Mouse (Mus musculus) ovary, adult 18-20 months (tissue): Measurements from ENCODE around the gene Fam83e.

Experiments used
- DNase-seq: peaks from one replicate; pipeline ENCODE4 v3.0.0; 2022; ENCODE audit warnings: low spot score, mixed read lengths

Fam83e gene

DNA sequence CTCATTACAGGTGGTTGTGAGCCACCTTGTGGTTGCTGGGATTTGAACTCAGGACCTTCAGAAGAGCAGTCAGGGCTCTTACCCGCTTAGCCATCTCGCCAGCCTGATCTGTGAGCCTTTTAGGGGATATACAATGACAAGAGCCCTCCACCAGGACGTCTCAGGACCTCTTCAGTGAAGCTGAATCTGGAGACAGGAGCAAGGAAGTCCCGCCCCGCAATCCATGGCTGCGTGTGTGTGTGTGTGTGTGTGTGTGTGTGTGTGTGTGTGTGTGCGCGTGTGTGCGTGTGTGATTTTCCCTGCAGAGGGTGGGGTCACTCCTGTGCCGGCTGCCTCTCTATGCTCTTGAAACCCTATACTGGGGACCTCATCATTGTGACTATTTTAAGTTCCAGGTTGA lies 18.8 kb downstream of the Fam83e start:
- DNase-seq: no peak

DNA sequence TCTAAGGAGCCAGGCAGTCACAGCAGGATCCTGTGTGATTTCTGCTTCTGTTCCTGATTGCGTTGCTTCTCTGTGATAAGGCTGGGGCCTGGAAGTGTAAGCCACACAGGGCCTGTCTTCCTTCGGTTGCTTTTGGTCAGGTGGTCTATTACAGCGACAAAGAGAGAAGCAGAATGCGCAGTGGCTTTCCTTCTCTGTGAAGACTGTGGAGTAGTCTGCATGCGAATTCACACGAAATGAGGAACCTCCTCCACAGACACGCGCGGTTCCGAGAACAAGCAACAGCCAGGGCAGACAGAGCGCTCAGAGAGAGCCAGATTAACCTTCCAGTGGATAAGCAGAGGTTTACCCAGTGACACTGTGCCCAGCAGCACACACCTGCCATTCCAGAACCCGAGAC lies 20.3 kb downstream of the Fam83e start:
- DNase-seq: no peak

DNA sequence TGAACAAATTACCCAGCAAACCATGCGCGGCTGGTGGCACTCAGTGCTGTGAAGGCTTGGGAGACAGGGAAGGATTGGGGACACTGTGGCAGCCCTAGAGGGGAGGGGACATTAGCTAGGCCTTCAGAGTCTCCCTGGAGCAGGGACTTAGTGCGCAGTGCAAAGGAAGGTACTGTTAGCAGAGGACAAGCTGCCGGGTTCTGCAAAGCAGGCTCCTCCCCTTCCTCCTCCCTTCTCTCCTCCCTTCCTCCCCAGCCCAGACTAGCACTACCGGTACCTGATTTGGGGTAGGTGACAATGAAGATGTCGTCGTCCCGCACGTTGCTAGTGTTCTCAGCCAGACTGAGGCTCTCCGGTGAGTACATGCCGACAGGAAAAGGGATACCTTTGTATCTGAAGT lies 20.8 kb downstream of the Fam83e start:
- no peak for DNase-seq

DNA sequence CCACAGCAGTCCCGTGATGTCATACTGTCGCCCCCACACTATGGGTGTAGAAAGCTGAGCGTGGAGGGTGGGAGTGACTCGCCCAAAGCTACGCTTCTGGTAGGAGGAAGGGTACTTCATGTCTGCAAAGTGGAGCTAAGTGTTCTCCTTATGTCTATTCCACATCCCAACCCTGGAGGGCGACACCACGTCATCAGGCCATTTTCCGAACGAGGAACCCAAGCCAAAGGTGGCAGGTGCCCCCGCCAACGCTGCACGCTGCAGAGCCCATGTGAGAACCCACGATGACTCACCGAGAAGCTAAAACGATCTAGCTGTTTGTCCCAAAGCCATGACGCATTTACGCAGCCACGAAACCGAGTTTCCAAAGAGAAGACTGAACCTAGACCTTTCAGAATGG lies 21.3 kb downstream of the Fam83e start:
- DNase-seq: no peak

DNA sequence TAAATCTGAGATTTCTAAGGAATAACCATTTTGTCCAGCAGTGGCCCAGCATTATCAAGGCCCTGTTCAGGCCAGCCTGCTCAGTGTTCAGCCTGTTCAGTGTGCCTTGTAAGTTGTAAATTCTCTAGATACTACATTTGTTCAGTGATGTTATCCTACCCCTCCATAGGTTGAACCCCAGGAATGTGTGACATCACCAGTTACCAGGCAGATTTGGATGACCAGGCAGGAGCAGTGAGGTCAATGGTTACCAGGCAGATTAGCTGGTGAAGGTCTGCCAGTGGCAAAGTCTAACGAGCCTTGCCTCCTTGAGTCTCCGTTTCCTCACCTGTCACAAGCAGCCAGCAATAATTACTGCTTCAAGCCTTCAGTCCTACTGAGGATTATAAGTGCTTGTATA lies 23.4 kb downstream of the Fam83e start:
- DNase-seq: no peak

DNA sequence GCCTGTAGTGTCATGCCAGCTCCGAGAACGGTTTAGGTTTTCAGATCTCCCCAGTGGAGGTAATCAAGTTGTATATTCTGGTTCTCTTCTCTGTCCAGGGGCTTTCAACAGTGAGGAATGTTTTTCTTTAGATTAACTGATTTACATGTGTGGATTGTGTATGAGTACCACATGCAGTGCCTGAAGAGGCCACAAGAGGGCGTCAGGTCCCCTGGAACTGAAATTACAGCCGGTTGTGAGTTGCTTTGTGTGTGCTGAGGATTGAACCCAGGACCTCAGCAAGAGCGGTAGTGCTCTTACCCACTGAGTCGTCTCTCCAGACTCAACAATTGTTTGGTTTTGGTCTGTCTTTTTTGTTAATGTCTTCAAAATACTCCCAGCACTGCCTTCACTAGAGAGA lies 25.5 kb downstream of the Fam83e start:
- no peak for DNase-seq

GRCm38 (mm10) chr7:45747450-45747849 lies 26.4 kb downstream of the Fam83e start:
- DNase-seq: no peak

DNA sequence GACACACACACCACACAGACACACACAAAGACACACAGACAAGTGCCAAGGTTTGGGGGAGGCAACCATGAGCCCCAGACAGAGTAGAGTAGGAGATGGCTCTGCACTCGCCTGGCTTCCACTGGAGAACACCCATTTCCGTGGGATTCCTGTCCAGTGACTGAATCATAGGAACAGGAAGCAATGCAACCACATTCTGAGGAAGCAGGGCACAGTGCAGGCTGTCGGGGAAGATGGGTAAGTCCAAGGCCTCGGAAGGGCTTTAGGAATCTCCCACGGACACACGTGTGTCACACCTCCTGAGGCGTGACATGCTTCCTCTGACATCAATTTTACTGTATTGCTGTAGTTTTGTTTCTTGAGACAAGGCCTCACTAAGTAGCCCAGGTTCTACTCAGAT lies 27.1 kb downstream of the Fam83e start:
- DNase-seq: no peak

DNA sequence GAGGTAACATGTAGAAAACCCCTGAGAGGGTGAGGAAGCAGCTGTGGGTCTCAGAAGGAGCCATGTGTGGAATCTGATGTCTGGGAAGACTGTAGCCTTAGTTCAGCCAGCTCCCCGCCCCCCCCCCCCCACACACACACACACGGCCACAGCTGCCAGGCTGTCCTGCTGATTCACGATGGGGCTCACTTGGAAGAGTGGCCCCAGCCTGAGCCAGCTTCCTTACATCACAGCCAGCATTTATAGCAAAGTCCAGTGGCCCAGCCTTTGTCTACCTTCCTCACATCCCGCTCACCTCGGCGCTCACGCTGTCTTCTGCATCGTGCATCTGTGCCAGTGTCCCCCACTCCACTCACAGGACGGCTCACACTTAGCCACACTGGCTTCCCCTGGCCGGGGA lies 28.4 kb downstream of the Fam83e start:
- no peak for DNase-seq

GRCm38 (mm10) chr7:45750162-45750561 lies 29.1 kb downstream of the Fam83e start:
- DNase-seq: no peak

- DNase-seq: no peak
Measured at GRCm38 (mm10) chr7:45755703-45756102, 34.7 kb downstream of the Fam83e start.

GRCm38 (mm10) chr7:45759400-45759799 lies 38.4 kb downstream of the Fam83e start:
- DNase-seq: no peak

- no peak for DNase-seq
Measured at GRCm38 (mm10) chr7:45760151-45760550, 39.1 kb downstream of the Fam83e start.

- no peak for DNase-seq
Measured at GRCm38 (mm10) chr7:45765995-45766394, 45.0 kb downstream of the Fam83e start.

GRCm38 (mm10) chr7:45766764-45767163 lies 45.8 kb downstream of the Fam83e start:
- DNase-seq: no peak

DNA sequence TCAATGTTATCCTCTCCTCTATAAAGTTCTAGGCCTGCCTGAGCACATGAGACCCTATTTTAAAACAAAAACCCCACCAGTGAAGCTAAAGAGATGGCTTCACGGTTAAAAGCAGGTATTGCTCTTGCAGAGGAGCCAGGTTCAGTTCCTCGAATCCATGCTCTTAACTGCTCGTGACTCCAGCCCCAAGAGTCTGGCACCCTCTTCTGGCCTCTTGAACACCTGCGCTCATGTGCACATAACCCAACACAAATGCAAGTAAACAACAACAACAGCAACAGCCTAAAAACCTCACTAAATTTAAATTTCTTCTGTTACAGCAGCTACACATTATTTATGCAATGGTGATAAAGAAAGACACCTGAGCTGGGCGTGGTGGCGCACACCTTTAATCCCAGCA lies 46.5 kb downstream of the Fam83e start:
- no peak for DNase-seq

DNA sequence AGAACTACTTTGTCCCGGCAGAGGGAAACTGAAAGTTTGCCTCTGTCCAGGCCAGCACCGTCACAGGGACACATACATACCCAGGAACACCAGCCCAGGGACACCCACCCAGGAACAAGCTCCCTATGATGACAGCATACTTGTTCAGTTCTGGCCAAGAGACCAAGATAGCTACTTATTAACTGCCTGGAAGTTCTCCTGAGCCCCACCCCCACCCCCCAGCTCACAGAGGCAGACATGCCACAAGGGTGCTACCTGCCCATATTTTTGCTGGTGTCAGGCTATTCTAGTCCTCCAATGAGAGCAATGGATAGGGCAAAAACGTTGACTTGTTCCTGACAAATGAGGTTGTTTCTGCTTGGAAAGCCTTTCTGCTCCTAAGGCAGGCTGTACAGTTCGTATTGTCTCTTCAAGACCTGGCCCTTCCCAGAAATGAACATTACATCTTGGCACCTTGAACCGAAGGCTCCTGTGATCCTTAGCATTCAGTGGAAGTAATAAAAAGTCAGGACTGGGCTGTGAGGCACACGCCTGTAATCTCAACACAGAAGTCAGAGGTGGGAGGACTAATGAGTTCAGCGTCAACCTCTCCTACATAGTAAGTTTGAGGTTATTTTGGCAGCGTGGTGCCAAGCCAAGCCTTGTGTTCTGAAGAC lies 49.5 kb downstream of the Fam83e start:
- DNase-seq: no peak

- DNase-seq: no peak
Measured at GRCm38 (mm10) chr7:45771101-45771500, 50.1 kb downstream of the Fam83e start.

GRCm38 (mm10) chr7:45775237-45775636 lies 54.2 kb downstream of the Fam83e start:
- DNase-seq: no peak
